Mouse (Mus musculus) stomach, embryonic 15.5 days (tissue): ENCODE results near the gene Baiap2. TPM values are rescaled to one million over a fixed set of nuclear protein-coding genes. Genes with fewer than 3 reads are reported as not detected.

ENCODE experiments used
- ATAC-seq: fragments of 200-750 bp; cut with Nextera tagmentation; 2 replicates; pipeline ENCODE4 v1.8.0; 2017; ENCODE audit warnings: low read depth, moderate number of reproducible peaks, moderate TSS enrichment; ENCODE audit not compliant: insufficient read depth, low FRiP score
- H3K27ac ChIP-seq: fragments of 300-500 bp; sonication (generic); 2 replicates; pipeline ENCODE4 v1.5.1; 2015; ENCODE audit warnings: mild to moderate bottlenecking, inconsistent platforms
- H3K27me3 ChIP-seq: fragments of 300-500 bp; sonication (generic); replicated peaks from 2 replicates; pipeline ENCODE4 v1.6.1; 2015; ENCODE audit warnings: inconsistent platforms
- H3K36me3 ChIP-seq: fragments of 300-500 bp; sonication (generic); 2 replicates; pipeline ENCODE4 v1.6.1; 2015; ENCODE audit warnings: inconsistent platforms
- H3K4me1 ChIP-seq: fragments of 300-500 bp; sonication (generic); 2 replicates; pipeline ENCODE4 v1.6.1; 2015; ENCODE audit warnings: inconsistent platforms
- H3K4me2 ChIP-seq: fragments of 300-500 bp; sonication (generic); 2 replicates; pipeline ENCODE4 v1.6.1; 2015; ENCODE audit warnings: mild to moderate bottlenecking, inconsistent platforms
- H3K4me3 ChIP-seq: fragments of 300-500 bp; sonication (generic); replicated peaks from 2 replicates; pipeline ENCODE4 v1.5.1; 2015; ENCODE audit warnings: inconsistent platforms
- H3K9ac ChIP-seq: fragments of 300-500 bp; sonication (generic); 2 replicates; pipeline ENCODE4 v1.6.1; 2015; ENCODE audit warnings: inconsistent platforms
- H3K9me3 ChIP-seq: fragments of 300-500 bp; sonication (generic); 2 replicates; pipeline ENCODE4 v1.6.1; 2016; ENCODE audit warnings: inconsistent platforms
- WGBS: fragments of 180-500 bp; shearing (Covaris S2); methylation state at CpG from one replicate; pipeline ENCODE4 v1.1.7; 2015; 5-methylcytosine and 5-hydroxymethylcytosine counted together
- microRNA counts: library from miRNA; unstranded; fragments of <30 nt; microRNA quantifications from one replicate; lab custom pipeline; 2016
- microRNA-seq: library from miRNA; unstranded; fragments of <30 nt; microRNA quantifications from one replicate; pipeline ENCODE4, GENCODE M21; 2016
- polyA plus RNA-seq: library from polyadenylated mRNA; unstranded; fragments of >200 nt; fragmentation: Nextera tagmentation; extraction: Ambion mirVana; gene quantifications from 2 replicates; pipeline ENCODE4 v1.2.1, GENCODE M21; 2015

Baiap2 gene
- polyA plus RNA-seq, 1 experiment from 2014 or later: 30.9 TPM

GRCm38 (mm10) chr11:120052274-120052673 lies 109.7 kb downstream of the Baiap2 start:
- no peak for ATAC-seq
- 57% methylated on average over 9 of the region's 9 CpGs for WGBS
- Histone ChIP-seq H3K4me2 (no peak overlapping the region), H3K9ac (no peak overlapping the region), H3K4me1 (peaks cover 28% of the 10 kb centered on the region), H3K9me3 (no peaks in the 10 kb centered on the region), H3K27ac (no peak overlapping the region), H3K4me3 (no peak overlapping the region), H3K36me3 (no peaks in the 10 kb centered on the region), H3K27me3 (peaks cover 16% of the 10 kb centered on the region)

GRCm38 (mm10) chr11:120053846-120054245 lies 111.3 kb downstream of the Baiap2 start:
- Histone ChIP-seq H3K4me1 (peaks cover 17% of the 10 kb centered on the region; the same call in 1 of the 2 replicates), H3K27me3 (0 out of 2 replicates have a peak, but pooled peaks cover 2% of the 10 kb centered on the region), H3K27ac (no peak overlapping the region), H3K36me3 (no peaks in the 10 kb centered on the region), H3K4me2 (no peak overlapping the region), H3K9ac (no peak overlapping the region), H3K9me3 (no peaks in the 10 kb centered on the region), H3K4me3 (no peak overlapping the region)
- WGBS: 76% methylated on average over 4 of the region's 4 CpGs
- no peak for ATAC-seq

- Histone ChIP-seq H3K4me3 (no peak overlapping the region), H3K4me1 (peaks cover 13% of the 10 kb centered on the region; the same call in 1 of the 2 replicates), H3K9ac (no peak overlapping the region), H3K27me3 (no peaks in the 10 kb centered on the region), H3K9me3 (no peaks in the 10 kb centered on the region), H3K36me3 (no peaks in the 10 kb centered on the region), H3K27ac (no peak overlapping the region), H3K4me2 (no peak overlapping the region)
- no peak for ATAC-seq
- WGBS: 76% methylated on average over 12 of the region's 12 CpGs
These were observed 113.6 kb downstream of the Baiap2 start for GRCm38 (mm10) chr11:120055953-120056732.

MicroRNA genes within 50 kb of the gene (microRNA counts, 519-probe panel; counts per million panel counts)
- microRNA mmu-miR-338-3p (lab: Ali Mortazavi, UCI): 2,556 counts per million, percentile 59 among the panel's probes with 10 or more counts
- 2,237 counts per million, percentile 38 among the panel's probes with 10 or more counts for microRNA mmu-miR-338-5p (lab: Ali Mortazavi, UCI)

Small RNA genes lying within 50 kb of the gene (microRNA-seq; reads per million reads assigned to microRNA genes)
- gene Mir3065 (not detected), gene Mir338 (not detected)

Other genes starting within 250 kb of the Baiap2 start
- gene Chmp6, start 29.3 kb upstream of the Baiap2 start, polyA plus RNA-seq: 79.4 and 86.0 TPM in 2 replicates
- gene Aatk, start 104.4 kb downstream of the Baiap2 start, polyA plus RNA-seq: 3.8 and 4.5 TPM in 2 replicates
- 21.6 and 25.1 TPM in 2 replicates for gene Cep131, start 144.1 kb downstream of the Baiap2 start, polyA plus RNA-seq
- gene Tepsin, start 156.0 kb downstream of the Baiap2 start, polyA plus RNA-seq: 17.7 and 19.0 TPM in 2 replicates
- 81.5 and 83.1 TPM in 2 replicates for gene Ndufaf8, start 156.2 kb downstream of the Baiap2 start, polyA plus RNA-seq
- 87.2 and 93.5 TPM in 2 replicates for gene Slc38a10, start 208.6 kb downstream of the Baiap2 start, polyA plus RNA-seq